Mouse (Mus musculus) testis, adult 2 months (tissue): ENCODE measurements around the gene Clmn.

Experiments used
- CTCF ChIP-seq: fragments of 200-500 bp; IDR thresholded peaks from 2 replicates; pipeline ENCODE4 v1.5.1; 2012; ENCODE audit warnings: low read depth, mild to moderate bottlenecking, inconsistent platforms, low read length, moderate library complexity; ENCODE audit not compliant: control insufficient read depth, insufficient read depth, insufficient replicate concordance
- POLR2A ChIP-seq: fragments of 200-500 bp; IDR thresholded peaks from 2 replicates; pipeline ENCODE4 v1.6.1; 2012; ENCODE audit warnings: low read depth, mild to moderate bottlenecking, inconsistent platforms, low read length, moderate library complexity; ENCODE audit not compliant: control insufficient read depth

DNA sequence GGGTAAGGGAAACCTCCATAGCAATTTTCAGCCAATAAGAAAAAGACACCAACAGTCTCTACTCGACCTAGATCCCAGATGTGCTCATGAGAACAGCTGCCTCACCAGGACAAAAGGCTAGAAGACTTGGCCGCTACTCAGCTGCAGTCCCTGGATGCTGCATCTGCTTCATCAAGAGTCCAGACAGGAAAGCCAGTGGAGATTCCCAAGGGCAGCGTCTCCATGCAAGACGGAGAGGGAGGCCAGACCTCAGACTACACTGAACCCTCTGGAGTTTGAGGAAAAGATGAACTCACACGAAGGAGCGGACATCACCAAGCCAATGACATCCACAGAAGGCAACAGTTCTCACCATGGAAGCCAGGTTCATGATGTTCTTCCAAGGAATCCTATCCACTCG lies 99.1 kb downstream of the Clmn start:
- no peak for TF ChIP-seq CTCF
- TF ChIP-seq POLR2A: no peak
